Mouse (Mus musculus): ENCODE data around the gene Exog. TPM values are rescaled to one million over a fixed set of nuclear protein-coding genes. Genes with fewer than 3 reads are reported as not detected.

Gene Exog
- polyA plus RNA-seq, 1 experiment from 2014 or later, result 11.7 TPM

- H3K4me1 ChIP-seq, result peaks cover 24% of the 10 kb centered on the region
- 39% methylated on average over 7 of the region's 7 CpGs for WGBS (ENCODE audit: insufficient replicate concordance)
- no peaks in the 10 kb centered on the region for H3K9me3 ChIP-seq (replicated peaks)
- peak overlapping the region; percentile 3; the same call in 1 of the 2 replicates for H3K27ac ChIP-seq
- no peak overlapping the region for H3K9ac ChIP-seq
- peaks cover 4% of the 10 kb centered on the region; the same call in 1 of the 2 replicates for H3K36me3 ChIP-seq
- H3K27me3 ChIP-seq (replicated peaks), result no peaks in the 10 kb centered on the region
- H3K4me3 ChIP-seq, result no peak overlapping the region
- H3K4me2 ChIP-seq, result no peak overlapping the region
- ATAC-seq, result peak; percentile 36
Observed at GRCm38 (mm10) chr9:119425217-119425975, 19.3 kb upstream of the Exog start.

GRCm38 (mm10) chr9:119425976-119426415 is 18.7 kb upstream of the Exog start:
- H3K9ac ChIP-seq, result no peak overlapping the region
- H3K27me3 ChIP-seq (replicated peaks), result no peaks in the 10 kb centered on the region
- WGBS (ENCODE audit: insufficient replicate concordance), result 79% methylated on average over 13 of the region's 13 CpGs
- peaks cover 24% of the 10 kb centered on the region for H3K4me1 ChIP-seq
- no peaks in the 10 kb centered on the region for H3K9me3 ChIP-seq (replicated peaks)
- peaks cover 4% of the 10 kb centered on the region; the same call in 1 of the 2 replicates for H3K36me3 ChIP-seq
- no peak for ATAC-seq
- no peak overlapping the region for H3K4me2 ChIP-seq
- no peak overlapping the region for H3K27ac ChIP-seq
- no peak overlapping the region for H3K4me3 ChIP-seq

GRCm38 (mm10) chr9:119426483-119426882 is 18.3 kb upstream of the Exog start:
- Histone ChIP-seq H3K4me2 (no peak overlapping the region), H3K9me3 (replicated peaks) (no peaks in the 10 kb centered on the region), H3K4me1 (peaks cover 24% of the 10 kb centered on the region), H3K36me3 (peaks cover 4% of the 10 kb centered on the region; the same call in 1 of the 2 replicates), H3K27me3 (replicated peaks) (no peaks in the 10 kb centered on the region), H3K9ac (no peak overlapping the region), H3K27ac (no peak overlapping the region), H3K4me3 (no peak overlapping the region)
- 77% methylated on average over 7 of the region's 7 CpGs for WGBS (ENCODE audit: insufficient replicate concordance)
- ATAC-seq, result no peak

GRCm38 (mm10) chr9:119430311-119430710 is 14.4 kb upstream of the Exog start:
- peaks cover 32% of the 10 kb centered on the region for H3K36me3 ChIP-seq

GRCm38 (mm10) chr9:119435855-119436254 is 8.9 kb upstream of the Exog start:
- Histone ChIP-seq H3K9me3 (replicated peaks) (no peaks in the 10 kb centered on the region), H3K4me1 (peaks cover 10% of the 10 kb centered on the region; the same call in 1 of the 2 replicates), H3K4me3 (no peak overlapping the region), H3K4me2 (no peak overlapping the region), H3K27me3 (replicated peaks) (no peaks in the 10 kb centered on the region), H3K36me3 (peaks cover 29% of the 10 kb centered on the region), H3K9ac (no peak overlapping the region), H3K27ac (no peak overlapping the region)
- ATAC-seq, result no peak
- WGBS (ENCODE audit: insufficient replicate concordance), result 33% methylated on average over 2 of the region's 2 CpGs

More at GRCm38 (mm10) chr9:119430311-119430710, 14.4 kb upstream of the Exog start:
- Histone ChIP-seq H3K9me3 (replicated peaks) (no peaks in the 10 kb centered on the region), H3K4me3 (no peak overlapping the region), H3K4me1 (peaks cover 12% of the 10 kb centered on the region), H3K4me2 (no peak overlapping the region), H3K27ac (no peak overlapping the region), H3K27me3 (replicated peaks) (no peaks in the 10 kb centered on the region), H3K9ac (no peak overlapping the region)
- 45% methylated on average over 7 of the region's 7 CpGs for WGBS (ENCODE audit: insufficient replicate concordance)
- ATAC-seq, result peak; percentile 54

GRCm38 (mm10) chr9:119438065-119438464 is 6.7 kb upstream of the Exog start:
- Histone ChIP-seq H3K4me2 (no peak overlapping the region), H3K27me3 (replicated peaks) (no peaks in the 10 kb centered on the region), H3K4me1 (peaks cover 10% of the 10 kb centered on the region; the same call in 1 of the 2 replicates), H3K9me3 (replicated peaks) (no peaks in the 10 kb centered on the region), H3K27ac (no peak overlapping the region), H3K4me3 (no peak overlapping the region), H3K9ac (no peak overlapping the region), H3K36me3 (peaks cover 15% of the 10 kb centered on the region)
- no peak for ATAC-seq
- 79% methylated on average over 12 of the region's 12 CpGs for WGBS (ENCODE audit: insufficient replicate concordance)

- H3K27me3 ChIP-seq (replicated peaks), result no peaks in the 10 kb centered on the region
- H3K36me3 ChIP-seq, result peaks cover 12% of the 10 kb centered on the region; the same call in 1 of the 2 replicates
- WGBS (ENCODE audit: insufficient replicate concordance), result 70% methylated on average over 9 of the region's 9 CpGs
Observed at GRCm38 (mm10) chr9:119438498-119439000, 6.2 kb upstream of the Exog start.

GRCm38 (mm10) chr9:119445737-119446136 is 994 bp downstream of the Exog start:
- WGBS (ENCODE audit: insufficient replicate concordance), result 16% methylated on average over 6 of the region's 6 CpGs
- peak overlapping the region; percentile 82; the same call in 1 of the 2 replicates for H3K27ac ChIP-seq

More at GRCm38 (mm10) chr9:119438498-119439000, 6.2 kb upstream of the Exog start:
- H3K4me1 ChIP-seq, result peaks cover 10% of the 10 kb centered on the region; the same call in 1 of the 2 replicates
- no peak for ATAC-seq
- no peak overlapping the region for H3K4me3 ChIP-seq
- H3K9ac ChIP-seq, result no peak overlapping the region
- H3K27ac ChIP-seq, result no peak overlapping the region
- H3K4me2 ChIP-seq, result no peak overlapping the region
- no peaks in the 10 kb centered on the region for H3K9me3 ChIP-seq (replicated peaks)

GRCm38 (mm10) chr9:119455967-119456366 is 11.2 kb downstream of the Exog start:
- H3K4me2 ChIP-seq, result no peak overlapping the region
- no peaks in the 10 kb centered on the region for H3K4me1 ChIP-seq
- H3K9me3 ChIP-seq (replicated peaks), result no peaks in the 10 kb centered on the region
- no peaks in the 10 kb centered on the region for H3K27me3 ChIP-seq (replicated peaks)
- H3K4me3 ChIP-seq, result no peak overlapping the region
- H3K36me3 ChIP-seq, result peaks cover 80% of the 10 kb centered on the region
- 88% methylated on average over 14 of the region's 14 CpGs for WGBS (ENCODE audit: insufficient replicate concordance)
- no peak overlapping the region for H3K9ac ChIP-seq
- no peak overlapping the region for H3K27ac ChIP-seq
- no peak for ATAC-seq

More at GRCm38 (mm10) chr9:119445737-119446136, 994 bp downstream of the Exog start:
- Histone ChIP-seq H3K4me2 (peak overlapping the region; percentile 91), H3K36me3 (peaks cover 46% of the 10 kb centered on the region), H3K27me3 (replicated peaks) (no peaks in the 10 kb centered on the region), H3K9me3 (replicated peaks) (no peaks in the 10 kb centered on the region), H3K9ac (peak overlapping the region; percentile 84), H3K4me1 (peaks cover 21% of the 10 kb centered on the region), H3K4me3 (peak overlapping the region; percentile 79)
- no peak for ATAC-seq

GRCm38 (mm10) chr9:119457122-119457521 is 12.4 kb downstream of the Exog start:
- Histone ChIP-seq H3K27me3 (replicated peaks) (no peaks in the 10 kb centered on the region), H3K9ac (no peak overlapping the region), H3K9me3 (replicated peaks) (no peaks in the 10 kb centered on the region), H3K4me2 (no peak overlapping the region), H3K4me3 (no peak overlapping the region), H3K27ac (no peak overlapping the region), H3K4me1 (no peaks in the 10 kb centered on the region), H3K36me3 (peaks cover 77% of the 10 kb centered on the region)
- ATAC-seq, result no peak
- WGBS (ENCODE audit: insufficient replicate concordance), result 82% methylated on average over 14 of the region's 14 CpGs

- H3K27ac ChIP-seq, result no peak overlapping the region
- peak; percentile 43; the same call in 1 of the 2 replicates for ATAC-seq
Observed at GRCm38 (mm10) chr9:119460410-119460809, 15.7 kb downstream of the Exog start.

GRCm38 (mm10) chr9:119465056-119465455 is 20.3 kb downstream of the Exog start:
- WGBS (ENCODE audit: insufficient replicate concordance), result 84% methylated on average over 6 of the region's 6 CpGs

More at GRCm38 (mm10) chr9:119460410-119460809, 15.7 kb downstream of the Exog start:
- Histone ChIP-seq H3K9ac (no peak overlapping the region), H3K9me3 (replicated peaks) (no peaks in the 10 kb centered on the region), H3K27me3 (replicated peaks) (no peaks in the 10 kb centered on the region), H3K4me2 (no peak overlapping the region), H3K36me3 (peaks cover 82% of the 10 kb centered on the region), H3K4me3 (no peak overlapping the region), H3K4me1 (no peaks in the 10 kb centered on the region)
- 47% methylated on average over 8 of the region's 8 CpGs for WGBS (ENCODE audit: insufficient replicate concordance)

More at GRCm38 (mm10) chr9:119465056-119465455, 20.3 kb downstream of the Exog start:
- Histone ChIP-seq H3K4me2 (no peak overlapping the region), H3K27ac (no peak overlapping the region), H3K4me1 (peaks cover 21% of the 10 kb centered on the region), H3K36me3 (peaks cover 73% of the 10 kb centered on the region), H3K9ac (no peak overlapping the region), H3K4me3 (no peak overlapping the region), H3K27me3 (replicated peaks) (no peaks in the 10 kb centered on the region), H3K9me3 (replicated peaks) (no peaks in the 10 kb centered on the region)
- no peak for ATAC-seq

Measured in liver, embryonic 12.5 days (tissue).